Mouse (Mus musculus): ENCODE measurements at regions not wholly inside any gene's neighbourhood (a gene's known extent, or its start where the extent isn't known, plus 50 kb on each side); places are given as distances from the start of the nearest gene placed in this dataset.

DNA sequence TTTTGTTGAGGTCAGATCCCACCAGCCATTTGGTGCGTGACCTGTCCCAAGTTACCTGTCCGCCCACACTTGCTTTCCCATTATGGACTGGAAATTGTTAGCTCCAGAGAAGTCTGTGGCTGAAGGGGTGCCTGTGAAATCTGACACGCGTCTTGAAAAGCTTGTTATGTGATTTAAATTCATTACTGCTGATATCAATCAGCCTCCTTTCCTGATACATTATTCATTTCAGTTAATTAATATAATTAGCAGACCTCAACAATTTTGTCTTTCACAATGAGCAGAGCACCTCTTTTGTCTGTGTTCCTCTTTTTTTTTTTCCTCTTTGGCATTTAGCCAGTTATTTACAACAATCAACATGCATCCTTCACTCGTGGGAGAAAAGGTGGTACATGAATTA, 58.6 kb upstream of the Grip1 start:
- no peak for DNase-seq

DNA sequence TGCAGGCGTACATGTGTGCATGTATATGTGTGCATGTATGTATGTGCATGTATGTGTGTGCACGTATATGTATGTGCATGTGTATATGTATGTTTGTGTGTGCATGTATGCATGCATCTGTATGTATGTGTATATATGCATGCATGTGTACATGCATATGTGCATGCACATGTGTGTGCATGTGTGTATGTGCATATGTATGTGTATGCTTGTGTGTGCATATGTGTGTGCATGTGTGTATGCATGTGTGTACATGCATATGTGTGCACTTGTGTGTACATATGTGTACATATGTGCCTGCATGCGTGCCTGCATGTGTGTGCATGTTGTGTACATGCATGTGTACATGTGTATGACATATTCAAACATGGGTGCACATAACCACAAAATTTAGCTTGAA, 65.7 kb upstream of the Grip1 start:
- DNase-seq, result no peak

DNA sequence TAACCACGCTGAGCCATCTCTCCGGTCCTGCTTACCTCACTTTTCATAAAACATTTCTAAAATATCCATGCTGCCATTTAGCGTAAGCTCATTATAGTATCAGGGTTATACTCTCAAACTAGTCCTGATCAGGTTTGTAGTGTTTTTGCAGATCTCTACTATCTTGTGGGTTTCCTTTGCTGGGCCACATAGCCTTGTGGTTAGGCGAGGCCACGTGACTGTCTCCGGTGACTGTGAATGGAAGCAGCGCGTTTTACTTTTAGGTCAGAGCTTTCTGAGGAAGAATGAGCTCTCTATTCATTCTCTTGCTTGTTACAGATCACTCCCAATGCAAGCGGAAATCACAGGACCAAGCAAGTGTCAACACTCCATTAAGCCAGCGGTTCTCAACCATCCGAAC, 71.4 kb upstream of the Grip1 start:
- DNase-seq, result no peak

DNA sequence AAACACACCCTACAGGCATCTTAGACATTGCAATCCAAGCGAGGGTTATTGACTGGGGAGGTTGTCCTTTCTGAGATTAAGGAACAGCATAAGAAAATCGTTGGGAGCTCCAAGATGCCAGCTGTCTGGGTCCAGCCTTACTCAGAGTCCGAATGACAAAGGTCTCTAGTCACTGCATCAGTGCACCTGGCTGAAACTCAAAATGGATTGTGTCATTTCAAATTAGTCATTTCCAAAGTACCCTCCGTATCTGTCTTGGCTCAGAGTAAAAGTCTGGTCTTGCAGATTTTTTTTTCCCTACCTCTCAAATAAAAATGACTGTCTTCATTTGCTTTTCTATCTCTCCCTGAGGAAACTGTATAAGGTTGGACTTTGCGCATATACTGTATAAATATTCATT, 85.1 kb upstream of the Grip1 start:
- no peak for DNase-seq

DNA sequence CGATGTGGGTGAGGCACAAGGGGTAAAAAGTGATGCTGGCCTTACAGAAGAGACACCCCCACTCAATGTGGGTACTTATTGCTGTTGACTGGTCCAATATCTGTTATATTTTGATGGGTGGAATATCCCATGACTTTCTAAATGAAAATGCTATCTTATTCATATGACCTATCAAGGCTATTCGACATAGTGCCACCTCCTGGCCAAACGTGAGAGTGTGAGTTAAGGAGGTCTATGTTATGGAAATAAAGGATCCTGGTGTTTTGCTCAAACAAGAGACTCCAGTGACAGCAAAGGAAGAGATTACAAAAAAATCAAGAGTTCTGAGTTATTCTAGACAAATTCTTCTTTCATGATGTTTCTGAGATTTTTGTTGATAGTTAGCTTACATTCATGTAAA, 90.0 kb upstream of the Grip1 start:
- DNase-seq, result peak; percentile 78

DNA sequence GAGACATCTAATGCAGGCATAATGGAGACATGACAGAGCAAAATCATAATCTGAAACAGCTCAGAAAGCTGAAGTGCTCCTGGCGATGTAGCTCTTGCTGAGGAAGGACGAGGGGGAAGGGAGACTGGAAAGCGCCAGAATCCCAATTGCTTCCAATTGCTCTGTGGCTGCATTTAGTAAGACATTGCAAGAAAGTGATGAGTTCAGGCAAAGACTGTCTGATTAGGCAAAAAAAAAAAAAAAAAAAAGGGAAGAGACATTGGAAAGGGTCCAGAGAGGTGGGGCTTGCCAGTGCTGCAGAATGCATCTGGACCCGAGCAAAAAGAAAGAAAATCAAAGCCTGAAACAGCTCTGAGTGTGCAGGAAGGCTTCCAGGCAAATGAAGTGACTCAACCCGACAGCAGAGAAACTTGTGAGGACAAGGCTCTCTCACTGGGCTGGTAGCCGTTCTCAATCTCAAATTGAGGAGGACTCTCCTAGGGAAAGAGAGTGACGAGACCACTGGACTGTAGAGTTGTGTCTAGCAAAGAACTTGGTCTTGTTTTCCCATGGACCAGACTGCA, 94.8 kb upstream of the Grip1 start:
- DNase-seq, result no peak

DNA sequence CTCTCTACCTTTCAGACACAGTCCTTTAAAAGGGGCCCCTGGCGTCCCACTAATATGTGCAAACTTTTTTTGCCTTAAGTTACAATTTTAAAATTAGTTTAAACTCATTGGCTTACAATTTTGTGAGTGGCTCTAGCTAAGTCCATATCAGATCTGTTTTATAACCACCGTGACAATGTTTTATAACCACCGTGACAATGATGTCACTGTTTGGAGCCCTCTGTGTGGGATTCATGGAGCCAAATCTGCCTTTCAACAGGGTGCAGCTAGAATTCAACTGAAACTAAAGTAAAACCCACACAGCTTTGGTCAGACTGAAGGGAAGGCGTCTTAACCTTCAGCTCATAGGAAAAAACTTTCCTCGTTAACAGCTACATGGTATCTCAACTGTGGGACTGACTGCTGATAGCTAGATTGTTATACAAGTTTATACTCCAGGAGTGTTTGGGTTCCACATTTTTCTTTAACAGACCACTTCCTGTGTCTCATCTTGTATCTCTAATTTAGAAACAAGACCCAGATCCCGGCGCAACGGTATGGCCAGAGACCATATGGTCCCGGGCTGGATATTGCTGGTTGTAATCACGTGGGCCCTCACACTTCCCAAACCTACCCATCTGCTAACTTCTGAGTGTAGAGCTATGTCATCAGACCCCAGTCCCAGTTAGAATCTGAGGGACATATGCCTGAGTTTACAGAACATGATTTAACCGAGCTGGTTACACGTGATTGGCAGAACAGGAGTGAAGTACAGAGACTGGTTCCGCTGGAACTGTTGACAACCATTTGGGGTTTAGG, 102.7 kb upstream of the Cand1 start:
- no peak for DNase-seq

DNA sequence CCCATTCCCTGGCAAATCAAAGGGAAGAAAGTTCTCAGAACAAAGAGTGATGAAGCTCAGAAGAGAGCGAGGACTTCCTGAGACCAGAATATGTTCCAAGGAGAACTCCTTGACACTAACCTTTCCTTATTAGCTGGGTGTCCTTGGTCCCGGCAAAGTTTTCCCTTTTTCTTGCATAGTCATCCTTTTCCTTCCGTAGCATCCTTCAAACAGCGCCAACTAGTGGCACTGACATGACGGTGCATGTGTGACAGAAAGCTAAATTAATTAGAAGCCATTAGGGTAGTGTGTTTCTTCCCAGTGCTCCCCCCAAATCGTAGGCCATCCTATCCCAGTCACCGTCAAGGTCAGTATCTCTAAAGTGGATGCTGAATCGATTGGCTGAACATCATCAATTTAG, 100.5 kb upstream of the Cand1 start:
- no peak for DNase-seq

DNA sequence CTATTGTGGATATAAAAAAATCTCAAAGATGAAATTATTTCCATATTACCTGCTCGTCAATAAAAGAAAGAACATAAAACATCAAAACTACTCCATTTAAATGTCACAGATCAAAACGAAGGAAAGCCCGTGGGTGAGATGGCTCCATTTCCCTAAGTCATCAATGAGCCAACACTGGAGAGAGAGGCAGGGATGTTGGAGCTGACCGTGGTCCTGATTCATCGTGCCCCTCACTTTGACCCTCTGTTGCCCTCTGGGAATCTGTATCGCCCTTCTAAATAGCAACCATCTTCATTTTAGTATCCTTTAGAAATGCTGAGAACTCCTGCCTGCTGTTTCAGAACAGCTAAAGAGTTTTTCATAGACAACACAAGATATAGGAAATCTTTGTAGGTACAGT, 87.1 kb upstream of the Cand1 start:
- peak; percentile 13 for DNase-seq

DNA sequence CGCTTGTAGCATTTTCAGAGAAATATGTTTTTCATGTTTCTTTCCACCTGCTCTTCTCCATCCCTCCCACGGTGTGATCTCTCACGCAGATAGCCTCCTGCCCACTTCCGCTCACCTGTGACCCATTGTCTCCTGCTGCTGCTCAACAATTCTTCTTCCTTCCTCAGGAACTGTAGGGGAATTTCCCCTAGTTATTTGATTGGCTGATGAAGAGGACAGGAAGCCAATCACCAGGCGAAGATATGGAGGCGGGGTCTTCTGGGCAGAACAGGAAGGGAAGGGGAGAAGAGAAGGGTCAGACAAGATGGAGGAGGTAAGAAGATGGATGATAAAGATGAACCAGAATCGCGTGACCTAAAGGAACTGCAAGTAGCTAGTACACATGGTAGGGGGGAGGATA, 80.1 kb upstream of the Cand1 start:
- no peak for DNase-seq

DNA sequence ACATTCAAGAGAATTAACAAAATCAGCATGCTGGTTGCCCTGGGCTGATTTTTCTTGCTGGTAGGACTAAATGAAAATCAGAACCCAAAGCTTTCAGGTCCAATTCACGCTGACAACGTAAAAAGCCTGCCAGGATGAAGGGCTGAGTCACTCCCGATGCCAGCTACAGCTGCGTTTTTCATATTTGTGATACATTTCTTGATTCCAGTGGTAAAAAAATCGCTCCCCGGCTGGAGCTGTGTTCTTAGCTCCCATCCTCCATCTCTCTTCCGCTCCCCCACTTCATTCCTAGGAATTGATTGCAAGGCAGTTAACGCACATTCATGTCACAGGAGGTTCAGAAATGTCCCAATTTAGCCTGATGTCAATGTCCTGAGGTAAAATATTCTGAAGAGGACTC, 78.6 kb upstream of the Cand1 start:
- DNase-seq, result no peak

DNA sequence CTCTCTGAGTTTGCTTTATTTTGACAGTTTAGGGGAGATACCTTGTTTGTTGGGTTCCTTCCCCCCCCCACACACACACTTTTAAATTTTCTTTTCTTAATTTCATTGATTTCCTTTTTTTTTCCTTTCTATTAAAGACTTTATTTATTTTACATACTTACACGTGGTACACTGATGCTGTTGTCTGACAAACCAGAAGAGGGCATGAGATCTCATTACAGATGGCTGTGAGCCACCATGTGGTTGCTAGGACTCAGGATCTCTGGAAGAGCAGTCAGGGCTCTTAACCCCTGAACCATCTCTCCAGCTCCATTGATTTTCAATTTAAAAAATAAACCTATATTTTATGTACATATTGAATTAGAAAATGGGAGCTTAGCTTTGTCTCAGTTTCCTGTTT, 71.7 kb upstream of the Cand1 start:
- no peak for DNase-seq

DNA sequence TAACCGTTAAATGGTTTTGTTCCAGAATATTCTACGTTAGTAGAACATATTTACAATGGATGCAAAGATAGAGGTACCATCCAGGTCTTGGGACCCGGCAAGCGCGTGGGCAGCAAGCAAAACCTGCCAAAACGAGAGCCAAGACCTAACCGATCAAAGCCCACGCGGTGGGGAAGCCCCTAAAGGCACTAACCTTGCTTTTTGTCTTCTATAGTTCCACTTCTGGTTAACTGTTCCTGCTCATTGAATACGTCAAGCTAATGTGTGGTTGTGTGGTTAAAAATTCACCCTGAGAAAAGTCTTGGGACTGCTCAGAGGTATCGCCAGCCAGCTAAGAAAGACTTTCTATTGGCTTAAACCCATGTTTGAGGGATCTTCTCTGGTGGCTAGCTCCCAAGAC, 55.9 kb upstream of the Cand1 start:
- peak; percentile 6 for DNase-seq

DNA sequence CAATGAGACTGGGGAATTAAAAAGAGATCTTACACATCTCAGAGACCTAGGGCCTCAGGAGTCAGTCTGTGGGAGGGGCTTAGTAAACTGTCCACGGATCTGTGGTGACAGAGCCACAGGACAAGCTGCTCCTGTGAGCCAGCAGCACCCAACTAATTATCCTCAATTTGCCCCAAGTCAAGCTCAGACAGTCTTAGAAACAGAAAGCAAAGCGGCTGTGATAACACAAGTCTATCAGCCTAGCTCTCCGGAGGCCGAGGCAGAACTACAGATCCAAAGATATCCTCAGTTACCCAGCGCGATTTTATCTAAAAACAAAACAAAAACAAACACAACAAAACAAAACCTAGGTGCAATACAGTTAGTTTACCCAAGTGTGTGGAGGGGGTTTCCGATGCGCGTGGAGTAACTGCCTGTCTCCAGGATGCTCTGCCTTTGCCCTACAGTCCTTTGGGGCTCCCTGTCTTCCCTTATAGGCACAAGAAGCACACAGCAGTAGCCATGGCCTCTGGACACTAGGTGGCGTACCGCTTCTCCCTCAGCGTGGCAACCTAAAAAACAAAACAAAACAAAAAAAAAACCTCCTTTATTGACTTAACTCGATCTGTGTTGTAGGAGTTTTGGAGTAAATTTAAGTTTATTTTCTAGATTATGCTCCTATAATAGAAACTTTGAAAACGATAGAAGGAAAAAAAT, 54.7 kb upstream of the Cand1 start:
- peak; percentile 69 for DNase-seq

DNA sequence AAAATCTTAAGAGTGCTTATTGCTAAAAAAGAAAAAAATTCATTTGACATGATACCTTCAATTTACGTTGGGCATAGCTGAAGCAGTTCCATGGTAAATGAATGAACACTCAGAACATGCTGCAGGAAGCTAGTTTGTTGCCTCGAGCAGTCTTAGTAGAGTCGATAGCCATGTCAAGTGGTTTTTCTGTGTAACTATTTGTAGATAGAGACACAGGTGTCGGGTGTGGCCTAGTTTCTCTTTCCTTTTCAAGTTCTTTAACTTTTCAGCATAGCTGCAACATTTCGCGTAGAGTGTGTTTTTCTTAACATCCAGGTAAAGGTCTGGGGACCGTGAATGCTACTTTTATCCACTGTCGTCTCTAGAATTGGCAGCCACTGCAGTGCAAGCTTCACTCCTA, 53.5 kb upstream of the Cand1 start:
- DNase-seq, result no peak

All from kidney, postnatal 10 days (tissue).